Mouse (Mus musculus): Measurements from ENCODE around the gene Arid5a.

Gene Arid5a

GRCm38 (mm10) chr1:36294402-36294801, 13.1 kb upstream of the Arid5a start:
- no peak for DNase-seq (ENCODE audit: low spot score)

- DNase-seq (ENCODE audit: low spot score) = no peak
Measured at GRCm38 (mm10) chr1:36296466-36297149, 10.9 kb upstream of the Arid5a start.

- DNase-seq (ENCODE audit: low spot score) = no peak
Measured at GRCm38 (mm10) chr1:36298107-36298506, 9.4 kb upstream of the Arid5a start.

GRCm38 (mm10) chr1:36299126-36299525, 8.4 kb upstream of the Arid5a start:
- no peak for DNase-seq (ENCODE audit: low spot score)

GRCm38 (mm10) chr1:36299676-36300075, 7.9 kb upstream of the Arid5a start:
- DNase-seq (ENCODE audit: low spot score) = no peak

GRCm38 (mm10) chr1:36300486-36300885, 7.0 kb upstream of the Arid5a start:
- no peak for DNase-seq (ENCODE audit: low spot score)

GRCm38 (mm10) chr1:36302273-36302672, 5.3 kb upstream of the Arid5a start:
- DNase-seq (ENCODE audit: low spot score) = no peak

- no peak for DNase-seq (ENCODE audit: low spot score)
Measured at GRCm38 (mm10) chr1:36302957-36303356, 4.6 kb upstream of the Arid5a start.

GRCm38 (mm10) chr1:36303381-36304320, 3.9 kb upstream of the Arid5a start:
- DNase-seq (ENCODE audit: low spot score) = peak; percentile 61

GRCm38 (mm10) chr1:36304764-36305163, 2.8 kb upstream of the Arid5a start:
- no peak for DNase-seq (ENCODE audit: low spot score)

- no peak for DNase-seq (ENCODE audit: low spot score)
Measured at GRCm38 (mm10) chr1:36306120-36306519, 1.4 kb upstream of the Arid5a start.

GRCm38 (mm10) chr1:36307121-36307494, 425 bp upstream of the Arid5a start:
- DNase-seq (ENCODE audit: low spot score) = no peak

- DNase-seq (ENCODE audit: low spot score) = no peak
Measured at GRCm38 (mm10) chr1:36308451-36308901, 943 bp downstream of the Arid5a start.

GRCm38 (mm10) chr1:36308966-36309475, 1.5 kb downstream of the Arid5a start:
- no peak for DNase-seq (ENCODE audit: low spot score)

GRCm38 (mm10) chr1:36309498-36309901, 2.0 kb downstream of the Arid5a start:
- peak; percentile 27 for DNase-seq (ENCODE audit: low spot score)

GRCm38 (mm10) chr1:36314959-36315775, 7.6 kb downstream of the Arid5a start:
- DNase-seq (ENCODE audit: low spot score) = peak; percentile 23

GRCm38 (mm10) chr1:36315776-36316100, 8.2 kb downstream of the Arid5a start:
- no peak for DNase-seq (ENCODE audit: low spot score)

- no peak for DNase-seq (ENCODE audit: low spot score)
Measured at GRCm38 (mm10) chr1:36321164-36321563, 13.6 kb downstream of the Arid5a start.

GRCm38 (mm10) chr1:36321829-36322573, 14.5 kb downstream of the Arid5a start:
- peak; percentile 12 for DNase-seq (ENCODE audit: low spot score)

- DNase-seq (ENCODE audit: low spot score) = no peak
Measured at GRCm38 (mm10) chr1:36323076-36323475, 15.5 kb downstream of the Arid5a start.

GRCm38 (mm10) chr1:36323746-36324448, 16.4 kb downstream of the Arid5a start:
- peak; percentile 79 for DNase-seq (ENCODE audit: low spot score)
